Mouse (Mus musculus): ENCODE data around the gene Sigmar1.

GRCm38 (mm10) chr4:41739260-41739659 is 16.7 kb downstream of the Sigmar1 start:
- TF ChIP-seq CTCF (IDR thresholded peaks at IDR 0.05; ENCODE audit: borderline replicate concordance, extremely low read depth, insufficient read depth, insufficient read length) (no peak), POLR2A (IDR thresholded peaks at IDR 0.05; ENCODE audit: borderline replicate concordance, extremely low read depth, insufficient read depth, insufficient read length, poor library complexity, severe bottlenecking) (no peak)

Data from brain, embryonic 14.5 days (tissue).